Mouse (Mus musculus): ENCODE measurements around the gene Snd1. TPM values are rescaled to one million over a fixed set of nuclear protein-coding genes. Genes with fewer than 3 reads are reported as not detected.

The Snd1 gene
- polyA plus RNA-seq, 1 experiment from 2014 or later: 138 TPM

GRCm38 (mm10) chr6:28932328-28932937 is 457.5 kb downstream of the Snd1 start:
- 15% methylated on average over 19 of the region's 19 CpGs for WGBS
- Histone ChIP-seq H3K4me1 (peaks cover 19% of the 10 kb centered on the region), H3K4me3 (peak overlapping the region; percentile 43), H3K27ac (peak overlapping the region; percentile 70), H3K27me3 (ENCODE audit: low read depth, poor library complexity, severe bottlenecking) (no peaks in the 10 kb centered on the region), H3K36me3 (no peaks in the 10 kb centered on the region), H3K9me3 (replicated peaks) (no peaks in the 10 kb centered on the region)
- peak; percentile 64 for DNase-seq (ENCODE audit: low spot score)

GRCm38 (mm10) chr6:28935736-28936135 is 460.8 kb downstream of the Snd1 start:
- Histone ChIP-seq H3K4me1 (peaks cover 19% of the 10 kb centered on the region), H3K36me3 (no peaks in the 10 kb centered on the region), H3K27me3 (ENCODE audit: low read depth, poor library complexity, severe bottlenecking) (no peaks in the 10 kb centered on the region), H3K9me3 (replicated peaks) (no peaks in the 10 kb centered on the region), H3K27ac (no peak overlapping the region), H3K4me3 (no peak overlapping the region)
- WGBS: 89% methylated on average over 7 of the region's 7 CpGs
- no peak for DNase-seq (ENCODE audit: low spot score)

GRCm38 (mm10) chr6:28947254-28947653 is 472.3 kb downstream of the Snd1 start:
- DNase-seq (ENCODE audit: low spot score): no peak
- no peak overlapping the region for H3K27ac ChIP-seq
- no peaks in the 10 kb centered on the region for H3K4me1 ChIP-seq
- H3K27me3 ChIP-seq (ENCODE audit: low read depth, poor library complexity, severe bottlenecking): peaks cover 11% of the 10 kb centered on the region; the same call in 1 of the 2 replicates
- WGBS: 68% methylated on average over 9 of the region's 9 CpGs
- no peaks in the 10 kb centered on the region for H3K9me3 ChIP-seq (replicated peaks)
- no peak overlapping the region for H3K4me3 ChIP-seq
- no peaks in the 10 kb centered on the region for H3K36me3 ChIP-seq

GRCm38 (mm10) chr6:28949269-28949668 is 474.3 kb downstream of the Snd1 start:
- Histone ChIP-seq H3K36me3 (no peaks in the 10 kb centered on the region), H3K27me3 (ENCODE audit: low read depth, poor library complexity, severe bottlenecking) (peaks cover 11% of the 10 kb centered on the region; the same call in 1 of the 2 replicates), H3K4me3 (no peak overlapping the region), H3K9me3 (replicated peaks) (no peaks in the 10 kb centered on the region), H3K4me1 (no peaks in the 10 kb centered on the region), H3K27ac (no peak overlapping the region)
- DNase-seq (ENCODE audit: low spot score): peak; percentile 89
- 19% methylated on average over 12 of the region's 12 CpGs for WGBS

- no peaks in the 10 kb centered on the region for H3K4me1 ChIP-seq
- WGBS: 17% methylated on average over 11 of the region's 11 CpGs
- DNase-seq (ENCODE audit: low spot score): peak; percentile 75
These were observed 480.6 kb downstream of the Snd1 start for GRCm38 (mm10) chr6:28955581-28955980.

GRCm38 (mm10) chr6:28957486-28957885 is 482.5 kb downstream of the Snd1 start:
- no peaks in the 10 kb centered on the region for H3K36me3 ChIP-seq
- H3K27ac ChIP-seq: no peak overlapping the region
- no peak overlapping the region for H3K4me3 ChIP-seq
- no peaks in the 10 kb centered on the region for H3K27me3 ChIP-seq (ENCODE audit: low read depth, poor library complexity, severe bottlenecking)
- no peaks in the 10 kb centered on the region for H3K9me3 ChIP-seq (replicated peaks)
- DNase-seq (ENCODE audit: low spot score): no peak
- peaks cover 7% of the 10 kb centered on the region; the same call in 1 of the 2 replicates for H3K4me1 ChIP-seq
- WGBS: 82% methylated on average over 10 of the region's 10 CpGs

More at GRCm38 (mm10) chr6:28955581-28955980, 480.6 kb downstream of the Snd1 start:
- H3K27ac ChIP-seq: no peak overlapping the region
- H3K4me3 ChIP-seq: no peak overlapping the region
- H3K36me3 ChIP-seq: no peaks in the 10 kb centered on the region
- H3K9me3 ChIP-seq (replicated peaks): no peaks in the 10 kb centered on the region
- no peaks in the 10 kb centered on the region for H3K27me3 ChIP-seq (ENCODE audit: low read depth, poor library complexity, severe bottlenecking)

- H3K27ac ChIP-seq: no peak overlapping the region
- H3K9me3 ChIP-seq (replicated peaks): no peaks in the 10 kb centered on the region
- H3K4me3 ChIP-seq: no peak overlapping the region
- no peaks in the 10 kb centered on the region for H3K27me3 ChIP-seq (ENCODE audit: low read depth, poor library complexity, severe bottlenecking)
- peaks cover 12% of the 10 kb centered on the region for H3K4me1 ChIP-seq
- no peaks in the 10 kb centered on the region for H3K36me3 ChIP-seq
- no peak for DNase-seq (ENCODE audit: low spot score)
- WGBS: 68% methylated on average over 5 of the region's 5 CpGs
These were observed 488.2 kb downstream of the Snd1 start for GRCm38 (mm10) chr6:28963178-28963577.

- Histone ChIP-seq H3K4me1 (peaks cover 12% of the 10 kb centered on the region), H3K27ac (no peak overlapping the region), H3K9me3 (replicated peaks) (no peaks in the 10 kb centered on the region), H3K36me3 (no peaks in the 10 kb centered on the region), H3K27me3 (ENCODE audit: low read depth, poor library complexity, severe bottlenecking) (no peaks in the 10 kb centered on the region), H3K4me3 (no peak overlapping the region)
- DNase-seq (ENCODE audit: low spot score): no peak
- WGBS: 73% methylated on average over 8 of the region's 8 CpGs
These were observed 490.3 kb downstream of the Snd1 start for GRCm38 (mm10) chr6:28965264-28965663.

GRCm38 (mm10) chr6:28969615-28970014 is 494.7 kb downstream of the Snd1 start:
- DNase-seq (ENCODE audit: low spot score): no peak
- no peak overlapping the region for H3K4me3 ChIP-seq
- no peaks in the 10 kb centered on the region for H3K4me1 ChIP-seq
- H3K9me3 ChIP-seq (replicated peaks): no peaks in the 10 kb centered on the region
- no peak overlapping the region for H3K27ac ChIP-seq
- 69% methylated on average over 5 of the region's 5 CpGs for WGBS
- no peaks in the 10 kb centered on the region for H3K36me3 ChIP-seq
- H3K27me3 ChIP-seq (ENCODE audit: low read depth, poor library complexity, severe bottlenecking): no peaks in the 10 kb centered on the region

- WGBS: 47% methylated on average over 4 of the region's 4 CpGs
- H3K27me3 ChIP-seq (ENCODE audit: low read depth, poor library complexity, severe bottlenecking): no peaks in the 10 kb centered on the region
- no peak for DNase-seq (ENCODE audit: low spot score)
- H3K27ac ChIP-seq: no peak overlapping the region
- H3K4me1 ChIP-seq: no peaks in the 10 kb centered on the region
- H3K36me3 ChIP-seq: no peaks in the 10 kb centered on the region
- H3K9me3 ChIP-seq (replicated peaks): no peaks in the 10 kb centered on the region
- no peak overlapping the region for H3K4me3 ChIP-seq
These were observed 495.8 kb downstream of the Snd1 start for GRCm38 (mm10) chr6:28970711-28971110.

- 89% methylated on average over 3 of the region's 3 CpGs for WGBS
- H3K36me3 ChIP-seq: no peaks in the 10 kb centered on the region
- H3K4me1 ChIP-seq: no peaks in the 10 kb centered on the region
- no peaks in the 10 kb centered on the region for H3K9me3 ChIP-seq (replicated peaks)
- no peak overlapping the region for H3K4me3 ChIP-seq
- H3K27ac ChIP-seq: no peak overlapping the region
- DNase-seq (ENCODE audit: low spot score): no peak
- H3K27me3 ChIP-seq (ENCODE audit: low read depth, poor library complexity, severe bottlenecking): peaks cover 28% of the 10 kb centered on the region
These were observed 499.6 kb downstream of the Snd1 start for GRCm38 (mm10) chr6:28974498-28974897.

GRCm38 (mm10) chr6:28975106-28975505 is 500.2 kb downstream of the Snd1 start:
- 89% methylated on average over 1 of the region's 1 CpGs for WGBS
- H3K36me3 ChIP-seq: no peaks in the 10 kb centered on the region
- no peak for DNase-seq (ENCODE audit: low spot score)
- no peaks in the 10 kb centered on the region for H3K9me3 ChIP-seq (replicated peaks)
- H3K27ac ChIP-seq: no peak overlapping the region
- H3K4me3 ChIP-seq: no peak overlapping the region
- H3K4me1 ChIP-seq: peaks cover 2% of the 10 kb centered on the region
- H3K27me3 ChIP-seq (ENCODE audit: low read depth, poor library complexity, severe bottlenecking): peaks cover 35% of the 10 kb centered on the region

- Histone ChIP-seq H3K27ac (no peak overlapping the region), H3K27me3 (ENCODE audit: low read depth, poor library complexity, severe bottlenecking) (peaks cover 64% of the 10 kb centered on the region), H3K9me3 (replicated peaks) (no peaks in the 10 kb centered on the region), H3K4me3 (no peak overlapping the region), H3K36me3 (no peaks in the 10 kb centered on the region), H3K4me1 (peaks cover 18% of the 10 kb centered on the region)
- DNase-seq (ENCODE audit: low spot score): no peak
- 67% methylated on average over 4 of the region's 5 CpGs for WGBS
These were observed 503.1 kb downstream of the Snd1 start for GRCm38 (mm10) chr6:28978031-28978430.

GRCm38 (mm10) chr6:28978881-28979280 is 503.9 kb downstream of the Snd1 start:
- WGBS: 85% methylated on average over 3 of the region's 3 CpGs
- Histone ChIP-seq H3K9me3 (replicated peaks) (no peaks in the 10 kb centered on the region), H3K4me1 (peaks cover 18% of the 10 kb centered on the region), H3K36me3 (no peaks in the 10 kb centered on the region), H3K27me3 (ENCODE audit: low read depth, poor library complexity, severe bottlenecking) (peaks cover 70% of the 10 kb centered on the region), H3K27ac (no peak overlapping the region), H3K4me3 (no peak overlapping the region)
- DNase-seq (ENCODE audit: low spot score): no peak
